Mouse (Mus musculus): ENCODE data around the gene Fip1l1. TPM values are rescaled to one million over a fixed set of nuclear protein-coding genes. Genes with fewer than 3 reads are reported as not detected.

Gene Fip1l1
- polyA plus RNA-seq (2011; ENCODE audit: insufficient read length, low read depth, missing spikeins) = 82.6 and 97.4 TPM in 2 replicates

DNA sequence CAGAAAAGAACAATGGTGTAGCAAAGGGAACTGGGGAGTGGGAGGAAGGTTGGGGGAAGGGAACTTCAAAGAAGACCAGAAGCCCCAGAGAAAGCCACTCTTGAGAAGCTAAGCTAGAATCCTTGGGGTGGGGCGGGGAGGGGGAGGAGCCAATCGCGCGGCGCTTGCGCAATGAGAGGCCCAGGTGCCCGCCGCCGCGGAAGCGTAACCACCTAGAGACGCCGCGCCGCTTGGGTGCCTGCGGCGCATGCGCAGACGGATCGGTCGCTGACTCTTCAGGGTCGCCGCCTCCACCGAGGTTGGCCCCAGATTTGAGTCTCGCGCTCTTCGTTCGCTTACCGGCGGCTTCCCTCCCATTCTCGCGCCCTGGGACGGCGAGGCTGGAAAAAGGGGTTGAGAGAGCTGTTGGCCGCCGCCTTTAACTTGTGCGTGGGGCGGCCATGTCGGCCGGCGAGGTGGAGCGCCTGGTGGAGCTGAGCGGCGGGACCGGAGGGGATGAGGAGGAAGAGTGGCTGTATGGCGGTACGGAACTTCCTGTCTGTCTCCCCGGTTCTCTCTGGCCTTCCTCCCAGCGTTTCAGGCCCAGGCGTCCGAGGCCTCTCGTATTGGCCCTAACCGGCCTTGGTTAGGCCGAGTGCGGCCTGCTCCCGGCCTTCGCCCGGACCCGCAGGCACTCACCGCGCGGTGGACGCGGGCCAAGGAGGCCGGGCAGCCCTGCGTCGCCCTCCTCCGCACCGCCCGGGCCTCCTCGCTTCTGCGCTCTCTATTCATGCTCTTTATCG lies at the start of gene Fip1l1:
Gene Fip1l1, plus strand, starts transcription at position 210 of the 782 bp plus-strand sequence.
- Histone ChIP-seq H3K4me3 (ENCODE audit: insufficient read depth, low read length) (peak within 1 kb of the TSS; percentile 96), H3K4me1 (ENCODE audit: control insufficient read depth, insufficient read depth, low read length) (peaks cover 6% of the 10 kb centered on the region), H3K27ac (ENCODE audit: insufficient read depth, low read length) (peak within 1 kb of the TSS; percentile 64)
- no peak for TF ChIP-seq CTCF (IDR thresholded peaks at IDR 0.05; ENCODE audit: borderline replicate concordance, insufficient read depth, low read length)
- peak; percentile 77 for TF ChIP-seq POLR2A (IDR thresholded peaks at IDR 0.05; ENCODE audit: low read depth, low read length)

DNA sequence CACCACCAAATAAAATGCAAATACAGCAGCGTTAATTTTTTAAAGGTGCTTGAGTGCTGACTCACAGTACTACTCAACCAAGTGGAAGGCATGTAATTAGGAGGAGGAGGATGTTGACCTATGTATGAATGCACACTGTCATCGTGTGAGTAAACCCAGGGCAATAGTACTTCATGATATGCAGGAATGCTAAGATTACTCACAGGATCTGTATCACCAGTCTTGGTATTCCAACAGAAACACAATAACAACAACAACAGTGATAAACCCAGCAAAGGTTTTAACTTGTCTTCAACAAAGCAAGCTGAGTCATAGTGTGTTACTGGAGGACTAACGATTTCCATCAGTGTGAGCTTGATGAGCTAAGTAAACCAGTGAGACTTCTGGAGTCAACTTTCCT lies 42.5 kb upstream of the Fip1l1 start:
- Histone ChIP-seq H3K27ac (ENCODE audit: insufficient read depth, low read length) (peak overlapping the region; percentile 77), H3K4me3 (ENCODE audit: insufficient read depth, low read length) (no peak overlapping the region), H3K4me1 (ENCODE audit: control insufficient read depth, insufficient read depth, low read length) (peaks cover 6% of the 10 kb centered on the region; the same call in 1 of the 2 replicates)
- TF ChIP-seq CTCF (IDR thresholded peaks at IDR 0.05; ENCODE audit: borderline replicate concordance, insufficient read depth, low read length) (no peak), POLR2A (IDR thresholded peaks at IDR 0.05; ENCODE audit: low read depth, low read length) (no peak)

DNA sequence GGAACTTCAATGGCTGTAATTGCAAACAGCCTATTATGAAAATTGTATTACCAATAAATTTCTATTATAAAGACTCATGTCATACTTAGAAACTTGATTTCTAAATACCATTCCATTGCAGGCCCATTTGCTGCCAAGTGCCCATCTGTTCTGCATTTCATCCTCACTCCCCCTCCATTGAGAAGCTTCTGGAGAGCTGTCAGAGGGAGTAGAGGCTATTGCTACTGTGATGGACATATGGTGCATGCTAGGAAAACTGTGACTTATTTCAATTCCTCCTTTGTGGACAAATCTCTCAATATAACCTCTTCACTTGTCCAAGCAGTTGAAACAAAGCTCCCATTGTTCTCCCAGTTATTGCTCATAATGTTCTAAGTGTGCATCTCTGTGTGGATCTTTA lies 23.6 kb upstream of the Fip1l1 start:
- no peak overlapping the region for H3K27ac ChIP-seq (ENCODE audit: insufficient read depth, low read length)
- no peak overlapping the region for H3K4me3 ChIP-seq (ENCODE audit: insufficient read depth, low read length)
- TF ChIP-seq CTCF (IDR thresholded peaks at IDR 0.05; ENCODE audit: borderline replicate concordance, insufficient read depth, low read length) (no peak), POLR2A (IDR thresholded peaks at IDR 0.05; ENCODE audit: low read depth, low read length) (no peak)
- no peaks in the 10 kb centered on the region for H3K4me1 ChIP-seq (ENCODE audit: control insufficient read depth, insufficient read depth, low read length)

DNA sequence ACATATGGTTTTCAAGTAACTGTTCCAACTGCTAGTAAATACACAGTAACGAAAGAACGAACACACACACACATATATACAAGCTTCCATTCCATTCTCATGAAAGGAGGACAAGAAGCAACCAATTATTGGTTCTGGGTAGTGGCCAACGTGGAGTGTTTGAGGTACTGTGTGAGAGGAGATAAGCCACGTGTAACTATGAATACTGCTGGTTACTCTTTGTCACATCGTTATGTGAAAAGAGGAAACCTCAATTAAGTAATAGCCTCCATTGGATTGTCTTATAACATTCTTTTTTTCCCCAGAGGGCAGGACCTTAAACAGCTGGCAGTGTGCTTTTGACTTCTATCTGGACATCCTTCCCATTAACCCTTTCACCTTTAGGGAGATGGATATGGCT lies 8.2 kb upstream of the Fip1l1 start:
- H3K4me3 ChIP-seq (ENCODE audit: insufficient read depth, low read length) = no peak overlapping the region
- peaks cover 7% of the 10 kb centered on the region for H3K4me1 ChIP-seq (ENCODE audit: control insufficient read depth, insufficient read depth, low read length)
- H3K27ac ChIP-seq (ENCODE audit: insufficient read depth, low read length) = no peak overlapping the region
- no peak for TF ChIP-seq POLR2A (IDR thresholded peaks at IDR 0.05; ENCODE audit: low read depth, low read length)
- TF ChIP-seq CTCF (IDR thresholded peaks at IDR 0.05; ENCODE audit: borderline replicate concordance, insufficient read depth, low read length) = no peak

DNA sequence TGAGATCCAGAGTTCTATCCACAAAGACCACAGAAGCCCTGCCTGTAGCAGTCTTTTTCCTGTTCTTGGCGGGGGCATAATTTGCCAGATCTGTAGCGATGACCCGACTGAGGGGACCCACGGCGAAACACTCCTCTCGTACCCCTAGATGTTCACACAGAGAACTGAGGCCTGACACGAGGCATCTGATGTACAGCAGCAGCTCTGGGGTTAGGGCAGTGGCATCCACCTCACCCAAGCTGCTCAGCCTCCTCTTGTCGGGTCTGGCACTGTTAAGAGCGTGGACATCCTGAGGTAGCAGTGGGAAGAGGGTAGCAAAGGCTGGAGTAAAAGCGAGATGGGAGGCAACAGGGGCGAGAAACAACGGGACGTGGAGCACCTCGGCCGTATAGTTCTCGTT lies 4.5 kb upstream of the Fip1l1 start:
- no peak overlapping the region for H3K27ac ChIP-seq (ENCODE audit: insufficient read depth, low read length)
- peaks cover 8% of the 10 kb centered on the region for H3K4me1 ChIP-seq (ENCODE audit: control insufficient read depth, insufficient read depth, low read length)
- TF ChIP-seq POLR2A (IDR thresholded peaks at IDR 0.05; ENCODE audit: low read depth, low read length) (no peak), CTCF (IDR thresholded peaks at IDR 0.05; ENCODE audit: borderline replicate concordance, insufficient read depth, low read length) (no peak)
- peak overlapping the region; percentile 71 for H3K4me3 ChIP-seq (ENCODE audit: insufficient read depth, low read length)

DNA sequence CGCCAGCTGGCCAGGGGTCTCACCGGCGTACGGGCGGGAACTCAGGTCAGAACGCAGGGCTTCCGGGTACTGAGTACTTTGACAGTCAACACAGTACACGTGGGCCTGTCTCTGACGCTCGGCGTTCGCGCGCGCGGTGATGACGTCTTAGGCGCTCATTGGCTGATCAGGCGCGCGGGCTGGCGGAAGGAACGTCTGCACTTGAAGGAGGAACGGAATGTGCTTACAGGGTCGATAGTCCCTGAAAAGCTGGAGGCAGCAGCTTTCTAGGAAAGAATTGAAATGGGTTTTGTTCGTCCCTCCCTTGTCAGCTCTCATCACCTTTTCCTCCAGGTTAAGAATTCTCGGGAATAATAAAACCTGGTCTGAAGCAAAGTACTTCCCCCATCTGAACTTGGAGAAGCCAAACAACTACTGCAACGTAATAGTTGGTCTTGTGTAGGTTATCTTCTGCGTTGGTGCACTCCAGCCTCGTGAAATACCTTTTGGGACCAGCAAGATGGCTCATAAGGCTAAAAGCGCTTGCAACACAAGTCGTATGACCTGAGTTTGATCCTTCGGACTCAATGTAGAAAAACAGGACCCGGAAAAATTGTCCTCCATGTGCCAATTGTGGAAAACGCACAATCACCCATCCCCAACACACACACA lies 3.5 kb upstream of the Fip1l1 start, which contains the start of gene Scfd2:
Gene Scfd2, minus strand, starts transcription at position 130 of the 651 bp plus-strand sequence.
- Histone ChIP-seq H3K4me3 (ENCODE audit: insufficient read depth, low read length) (peak within 1 kb of the TSS; percentile 71), H3K4me1 (ENCODE audit: control insufficient read depth, insufficient read depth, low read length) (peaks cover 8% of the 10 kb centered on the region), H3K27ac (ENCODE audit: insufficient read depth, low read length) (no peak within 1 kb of the TSS)
- TF ChIP-seq CTCF (IDR thresholded peaks at IDR 0.05; ENCODE audit: borderline replicate concordance, insufficient read depth, low read length) (no peak), POLR2A (IDR thresholded peaks at IDR 0.05; ENCODE audit: low read depth, low read length) (peak; percentile 72)

DNA sequence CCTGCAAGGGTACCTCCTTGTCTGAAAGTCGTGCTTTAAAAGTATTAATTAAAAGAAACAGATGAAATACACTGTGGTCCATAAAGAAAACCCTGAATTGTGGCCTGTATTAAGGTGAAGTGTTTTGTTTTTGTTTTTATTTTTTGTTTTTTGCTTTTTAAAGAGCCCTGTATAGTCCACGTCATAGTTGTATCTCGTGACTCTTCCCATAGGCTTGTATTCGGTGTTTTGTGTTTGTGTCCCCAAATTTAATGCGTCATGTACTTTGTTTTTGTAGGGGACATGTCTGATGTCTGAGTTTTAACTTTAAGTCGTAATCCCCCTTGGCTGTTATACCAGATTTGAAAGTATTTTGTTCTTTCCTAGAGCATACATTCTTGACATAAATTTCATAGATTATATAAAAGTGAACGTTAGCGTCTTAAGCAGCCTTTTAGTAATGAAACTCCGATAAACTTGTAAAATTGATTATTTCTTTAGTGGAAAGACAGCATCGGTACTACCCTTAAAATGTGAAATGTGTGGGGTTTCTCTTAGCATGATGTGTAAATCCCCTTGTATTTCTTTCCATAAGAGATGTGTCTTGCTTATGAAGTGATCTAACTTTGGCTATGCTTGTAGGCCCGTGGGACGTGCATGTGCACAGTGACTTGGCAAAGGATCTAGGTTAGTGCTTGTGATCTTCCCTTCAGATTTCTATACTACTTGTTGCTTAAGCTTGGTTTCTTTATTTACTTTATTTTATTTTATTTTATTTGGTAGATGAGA lies 1.1 kb downstream of the Fip1l1 start:
- no peak for TF ChIP-seq CTCF (IDR thresholded peaks at IDR 0.05; ENCODE audit: borderline replicate concordance, insufficient read depth, low read length)
- no peak for TF ChIP-seq POLR2A (IDR thresholded peaks at IDR 0.05; ENCODE audit: low read depth, low read length)
- peaks cover 3% of the 10 kb centered on the region; the same call in 1 of the 2 replicates for H3K4me1 ChIP-seq (ENCODE audit: control insufficient read depth, insufficient read depth, low read length)
- H3K4me3 ChIP-seq (ENCODE audit: insufficient read depth, low read length) = peak overlapping the region; percentile 96
- no peak overlapping the region for H3K27ac ChIP-seq (ENCODE audit: insufficient read depth, low read length)

DNA sequence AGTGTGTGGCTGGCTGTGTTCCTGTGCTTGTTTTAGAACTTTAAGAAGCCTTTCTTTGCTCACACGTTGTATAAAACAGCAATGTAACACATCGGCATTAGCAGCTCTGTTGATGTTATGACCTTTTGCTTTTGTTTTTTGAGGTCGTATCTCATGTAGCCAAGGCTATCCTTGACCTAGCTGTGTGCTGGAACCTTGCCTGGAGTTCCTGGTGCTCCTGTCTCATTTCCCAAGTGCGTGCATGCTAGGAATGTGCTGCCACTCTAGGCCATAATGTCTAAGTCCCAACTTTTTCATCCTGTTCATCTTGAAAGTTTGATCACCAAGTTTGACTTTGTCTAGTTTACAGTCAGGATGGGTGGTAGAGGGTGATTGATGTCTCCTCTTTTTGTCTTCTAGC lies 10.4 kb downstream of the Fip1l1 start:
- TF ChIP-seq POLR2A (IDR thresholded peaks at IDR 0.05; ENCODE audit: low read depth, low read length) (no peak), CTCF (IDR thresholded peaks at IDR 0.05; ENCODE audit: borderline replicate concordance, insufficient read depth, low read length) (no peak)
- no peaks in the 10 kb centered on the region for H3K4me1 ChIP-seq (ENCODE audit: control insufficient read depth, insufficient read depth, low read length)
- no peak overlapping the region for H3K27ac ChIP-seq (ENCODE audit: insufficient read depth, low read length)
- H3K4me3 ChIP-seq (ENCODE audit: insufficient read depth, low read length) = no peak overlapping the region

DNA sequence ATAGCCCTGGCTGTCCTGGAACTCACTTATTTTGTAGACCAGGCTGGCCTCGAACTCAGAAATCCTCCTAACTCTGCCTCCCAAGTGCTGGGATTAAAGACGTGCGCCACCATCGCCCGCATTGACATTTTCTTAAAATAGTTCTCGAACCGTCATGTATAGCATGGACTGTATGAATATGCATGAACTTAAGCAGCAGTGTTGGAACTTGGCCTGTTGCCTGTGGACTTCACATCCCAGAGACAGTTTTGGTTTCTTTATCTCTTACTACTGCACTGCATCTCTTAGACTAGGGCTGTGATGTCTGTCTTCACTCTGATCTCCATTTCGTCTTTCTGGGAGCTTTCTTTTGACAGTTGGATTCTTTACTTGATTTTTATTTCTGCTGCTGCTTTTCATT lies 14.3 kb downstream of the Fip1l1 start:
- TF ChIP-seq CTCF (IDR thresholded peaks at IDR 0.05; ENCODE audit: borderline replicate concordance, insufficient read depth, low read length) (no peak), POLR2A (IDR thresholded peaks at IDR 0.05; ENCODE audit: low read depth, low read length) (no peak)
- no peaks in the 10 kb centered on the region for H3K4me1 ChIP-seq (ENCODE audit: control insufficient read depth, insufficient read depth, low read length)
- H3K4me3 ChIP-seq (ENCODE audit: insufficient read depth, low read length) = no peak overlapping the region
- no peak overlapping the region for H3K27ac ChIP-seq (ENCODE audit: insufficient read depth, low read length)

Measured in embryonic fibroblast, embryonic 13.5 days (primary cell).